Comparison of ENCODE assay signal across 17 mouse cellular contexts in the genomic region with DNA sequence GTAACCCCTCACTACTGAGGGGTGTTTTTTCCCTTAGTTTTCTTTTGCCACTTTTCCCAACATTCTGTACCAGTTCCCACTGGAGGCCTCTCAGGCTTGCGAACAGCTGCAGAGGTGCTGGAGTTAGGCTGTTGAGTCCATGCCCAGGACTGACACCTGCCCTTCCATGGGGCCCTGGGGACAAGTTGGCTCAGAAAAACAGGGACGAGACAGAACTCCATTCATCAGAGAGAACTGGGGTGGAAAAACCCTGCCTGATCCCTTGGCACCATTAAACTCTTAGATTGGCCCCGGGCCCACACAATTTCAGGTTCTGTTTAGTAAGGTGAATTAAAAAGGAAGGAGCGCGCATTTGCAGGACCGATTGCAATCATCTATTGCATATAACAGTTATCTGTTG. TPM values are rescaled to one million over a fixed set of nuclear protein-coding genes. Genes with fewer than 3 reads are reported as not detected.
DNase-seq lines count a peak whose midpoint lies in the region; ATAC-seq lines count a peak whose summit lies in the region.
"Had no signal": no experiment of that assay in that cellular context is flagged by ENCODE, and none has a peak within 500 bp of the region (broad histone marks: within the 10 kb centered on the region; RNA-seq: fewer than 3 reads in every experiment).

No protein-coding gene starts in this region.

- ATAC-seq in kidney, embryonic 16.5 days (ENCODE audit: low FRiP score, low TSS enrichment), result no peak
- ATAC-seq in limb, embryonic 13.5 days (ENCODE audit: low FRiP score, low read depth), result peak; percentile 83
- ATAC-seq in megakaryocyte-erythroid progenitor cell, adult 5-6 weeks (replicated peaks; ENCODE audit: low FRiP score, low TSS enrichment, poor library complexity, severe bottlenecking), result no peak
- ATAC-seq: intestine, embryonic 16.5 days; lung, postnatal 0 days had no signal

- H3K36me3 ChIP-seq in kidney, embryonic 16.5 days (ENCODE audit: insufficient read depth, low read length), result no peaks in the 10 kb centered on the region
- H3K36me3 ChIP-seq in limb, embryonic 13.5 days, result no peaks in the 10 kb centered on the region

- H3K4me2 ChIP-seq in kidney, embryonic 16.5 days (replicated peaks; ENCODE audit: low read depth, low read length), result no peak overlapping the region
- H3K4me2 ChIP-seq in limb, embryonic 13.5 days (replicated peaks), result no peak overlapping the region
- H3K4me2 ChIP-seq: liver, embryonic 11.5 days had no signal

- no peak overlapping the region for H3K9ac ChIP-seq in kidney, embryonic 16.5 days (replicated peaks; ENCODE audit: low read length)
- H3K9ac ChIP-seq in limb, embryonic 13.5 days, result no peak overlapping the region

- H3K4me1 ChIP-seq in kidney, embryonic 16.5 days (ENCODE audit: insufficient read depth, low read length), result 0 out of 2 replicates have a peak, but pooled peaks cover 4% of the 10 kb centered on the region
- peaks cover 11% of the 10 kb centered on the region for H3K4me1 ChIP-seq in limb, embryonic 13.5 days

- H3K9me3 ChIP-seq in kidney, embryonic 16.5 days (ENCODE audit: low read length), result no peaks in the 10 kb centered on the region
- no peaks in the 10 kb centered on the region for H3K9me3 ChIP-seq in limb, embryonic 13.5 days

- H3K27ac ChIP-seq in kidney, embryonic 16.5 days (ENCODE audit: low read length), result no peak overlapping the region
- H3K27ac ChIP-seq in limb, embryonic 13.5 days, result peak overlapping the region; percentile 61; the same call in 1 of the 2 replicates

- peaks cover 11% of the 10 kb centered on the region; the same call in 1 of the 2 replicates for H3K27me3 ChIP-seq in kidney, embryonic 16.5 days (ENCODE audit: insufficient read depth, low read length)
- H3K27me3 ChIP-seq in limb, embryonic 13.5 days, result peaks cover 7% of the 10 kb centered on the region; the same call in 1 of the 2 replicates

- 64% methylated on average over 6 of the region's 6 CpGs for WGBS in kidney, embryonic 16.5 days
- WGBS in limb, embryonic 13.5 days, result 54% methylated on average over 6 of the region's 6 CpGs

- H3K4me3 ChIP-seq in kidney, embryonic 16.5 days (ENCODE audit: low read length), result no peak overlapping the region
- H3K4me3 ChIP-seq in limb, embryonic 13.5 days, result no peak overlapping the region
- H3K4me3 ChIP-seq: erythroblast, embryonic 14.5 days had no signal

- peak; percentile 26 for DNase-seq in adrenal gland, postnatal 10 days
- no peak for DNase-seq in adrenal gland, postnatal 25 days
- DNase-seq in kidney, adult 18-20 months, result peak; percentile 8
- DNase-seq in cerebellum, postnatal 36 days, result peak; percentile 31 to 43
- no peak for DNase-seq in spleen, adult 18-20 months
- DNase-seq: adrenal gland, postnatal 36 days; heart, postnatal 14 days; layer of hippocampus, postnatal 36 days; right cerebral cortex, postnatal 4 days had no signal

RNA-seq across cellular contexts. Expression of a gene that starts 48.8 kb away (rescaled TPM):
- total RNA-seq in adrenal gland, postnatal 10 days (2021), result 1 to 10 TPM; 2.0 to 3.1 TPM
- 0.48 and 0.73 TPM in 2 replicates for total RNA-seq in adrenal gland, postnatal 25 days (2021)
- polyA plus RNA-seq in kidney, embryonic 16.5 days (2015; fragmentation: Nextera tagmentation; extraction: Ambion mirVana), result 3.9 and 4.7 TPM in 2 replicates
- polyA plus RNA-seq in limb, embryonic 13.5 days (2015; fragmentation: Nextera tagmentation; extraction: Ambion mirVana), result 9.4 and 11.4 TPM in 2 replicates
- not detected in 2 replicates for total RNA-seq in megakaryocyte-erythroid progenitor cell, adult 5-6 weeks (2014; fragmentation: Nextera tagmentation)
- total RNA-seq in megakaryocyte-erythroid progenitor cell, adult 5-6 weeks (2017), result not detected in 2 replicates
- total RNA-seq: gastrocnemius, adult 18-20 months; heart, postnatal 14 days had no signal
- polyA plus RNA-seq: erythroblast, embryonic 14.5 days had no signal

RNA-seq across cellular contexts. Expression of a gene that starts 57.1 kb away (rescaled TPM):
- 1 to 10 TPM; 7.2 to 9.9 TPM for total RNA-seq in adrenal gland, postnatal 10 days (2021)
- 0.18 TPM in 1 of 2 replicates, not detected in the other for total RNA-seq in adrenal gland, postnatal 25 days (2021)
- polyA plus RNA-seq in kidney, embryonic 16.5 days (2015; fragmentation: Nextera tagmentation; extraction: Ambion mirVana), result 138 and 152 TPM in 2 replicates
- 367 and 415 TPM in 2 replicates for polyA plus RNA-seq in limb, embryonic 13.5 days (2015; fragmentation: Nextera tagmentation; extraction: Ambion mirVana)
- total RNA-seq in megakaryocyte-erythroid progenitor cell, adult 5-6 weeks (2014; fragmentation: Nextera tagmentation), result not detected in 2 replicates
- not detected in 2 replicates for total RNA-seq in megakaryocyte-erythroid progenitor cell, adult 5-6 weeks (2017)
- polyA plus RNA-seq: erythroblast, embryonic 14.5 days had no signal

Comparison
In these comparisons a context has a peak if more than half of its experiments do, and no peak if none do; other contexts are left out.
1. DNase-seq: peak in adrenal gland, postnatal 10 days (single experiment), kidney, adult 18-20 months (single experiment) and cerebellum, postnatal 36 days (2 of 2); none in adrenal gland, postnatal 25 days (single experiment) and spleen, adult 18-20 months (0 of 2).